Mouse (Mus musculus): Measurements from ENCODE around the gene Elf1.

- TF ChIP-seq CTCF (IDR thresholded peaks at IDR 0.05; ENCODE audit: low read depth, low read length) (peak; percentile 33; the same call in 1 of the 2 replicates), POLR2A (IDR thresholded peaks at IDR 0.05; ENCODE audit: extremely low read depth, insufficient read depth, low read length) (no peak)
These were observed 83.8 kb downstream of the Elf1 start for GRCm38 (mm10) chr14:79564784-79565183.
